Mouse (Mus musculus): Measurements from ENCODE around the gene Zfp977.
"Not testable (repeated sequence)": the region's sequence is repeated elsewhere in the genome, so short reads cannot be mapped to it uniquely, and the experiment has no call there.

Zfp977 gene

GRCm38 (mm10) chr7:42592413-42592812, at the start of gene Zfp977:
Gene Zfp977 (minus strand): TSS chr7:42592547.
- not testable (repeated sequence) for DNase-seq (ENCODE audit: low spot score in 2 of 2)

- DNase-seq (ENCODE audit: low spot score in 2 of 2): not testable (repeated sequence)
Measured at GRCm38 (mm10) chr7:42631031-42631430, 38.7 kb upstream of the Zfp977 start.

- DNase-seq (ENCODE audit: low spot score in 2 of 2): not testable (repeated sequence)
Measured at GRCm38 (mm10) chr7:42595666-42596065, 3.3 kb upstream of the Zfp977 start.

GRCm38 (mm10) chr7:42591311-42591710, 1.0 kb downstream of the Zfp977 start:
- DNase-seq (ENCODE audit: low spot score in 2 of 2): not testable (repeated sequence)

GRCm38 (mm10) chr7:42578488-42578887, 13.9 kb downstream of the Zfp977 start, which contains the start of gene Gm21028:
Gene Gm21028 (minus strand): TSS chr7:42578588.
- DNase-seq (ENCODE audit: low spot score in 2 of 2): no peak

GRCm38 (mm10) chr7:42551766-42552165, 40.6 kb downstream of the Zfp977 start:
- no peak for DNase-seq (ENCODE audit: low spot score in 2 of 2)
